Mouse (Mus musculus) limb, embryonic 11.5 days (tissue): ENCODE results near the gene Eif1. TPM values are rescaled to one million over a fixed set of nuclear protein-coding genes. Genes with fewer than 3 reads are reported as not detected.
"Not testable (repeated sequence)": the region's sequence is repeated elsewhere in the genome, so short reads cannot be mapped to it uniquely, and the experiment has no call there.

Experiments used
- ATAC-seq: fragments of 200-750 bp; cut with Nextera tagmentation; 2 replicates; pipeline ENCODE4 v1.8.0; 2017; ENCODE audit warnings: low read depth; ENCODE audit not compliant: insufficient number of reproducible peaks, low FRiP score, low TSS enrichment
- DNase-seq: peaks from one replicate; pipeline ENCODE4 v3.0.0-alpha.2; 2015; ENCODE audit warnings: low spot score
- H3K27ac ChIP-seq: fragments of 300-500 bp; sonication (generic); replicated peaks from 2 replicates; pipeline ENCODE4 v1.5.1; 2014; ENCODE audit warnings: low read depth, mild to moderate bottlenecking, low read length
- H3K27me3 ChIP-seq: fragments of 300-500 bp; sonication (generic); 2 replicates; pipeline ENCODE4 v1.6.1; 2014; ENCODE audit warnings: mild to moderate bottlenecking, low read length, mixed read lengths; ENCODE audit not compliant: control insufficient read depth, insufficient read depth
- H3K36me3 ChIP-seq: fragments of 300-500 bp; sonication (generic); 2 replicates; pipeline ENCODE4 v1.6.1; 2014; ENCODE audit warnings: mild to moderate bottlenecking, low read length, moderate library complexity, mixed read lengths; ENCODE audit not compliant: control insufficient read depth, insufficient read depth
- H3K4me1 ChIP-seq: fragments of 300-500 bp; sonication (generic); 2 replicates; pipeline ENCODE4 v1.6.1; 2014; ENCODE audit warnings: low read length, mixed read lengths; ENCODE audit not compliant: control insufficient read depth, insufficient read depth
- H3K4me2 ChIP-seq: fragments of 300-500 bp; sonication (generic); 2 replicates; pipeline ENCODE4 v1.6.1; 2014; ENCODE audit warnings: low read depth, mild to moderate bottlenecking, moderate library complexity; ENCODE audit not compliant: severe bottlenecking
- H3K4me3 ChIP-seq: fragments of 300-500 bp; sonication (generic); 2 replicates; pipeline ENCODE4 v1.5.1; 2014; ENCODE audit warnings: low read depth, low read length
- H3K9ac ChIP-seq: fragments of 300-500 bp; sonication (generic); 2 replicates; pipeline ENCODE4 v1.6.1; 2014; ENCODE audit warnings: mild to moderate bottlenecking, low read length
- H3K9me3 ChIP-seq: fragments of 300-500 bp; sonication (generic); 2 replicates; pipeline ENCODE4 v1.6.1; 2016; ENCODE audit warnings: low read length; ENCODE audit not compliant: control insufficient read depth
- WGBS: fragments of 180-500 bp; shearing (Covaris S2); extraction: QIAGEN DNeasy Blood & Tissue Kit; methylation state at CpG from one replicate; pipeline ENCODE4 v1.1.7; 2014; 5-methylcytosine and 5-hydroxymethylcytosine counted together
- polyA plus RNA-seq: library from polyadenylated mRNA; unstranded; fragments of >200 nt; fragmentation: Nextera tagmentation; extraction: Ambion mirVana; gene quantifications from 2 replicates; pipeline ENCODE4 v1.2.1, GENCODE M21; 2014

Gene Eif1
- polyA plus RNA-seq, 1 experiment from 2014 or later: 1,642 TPM

DNA sequence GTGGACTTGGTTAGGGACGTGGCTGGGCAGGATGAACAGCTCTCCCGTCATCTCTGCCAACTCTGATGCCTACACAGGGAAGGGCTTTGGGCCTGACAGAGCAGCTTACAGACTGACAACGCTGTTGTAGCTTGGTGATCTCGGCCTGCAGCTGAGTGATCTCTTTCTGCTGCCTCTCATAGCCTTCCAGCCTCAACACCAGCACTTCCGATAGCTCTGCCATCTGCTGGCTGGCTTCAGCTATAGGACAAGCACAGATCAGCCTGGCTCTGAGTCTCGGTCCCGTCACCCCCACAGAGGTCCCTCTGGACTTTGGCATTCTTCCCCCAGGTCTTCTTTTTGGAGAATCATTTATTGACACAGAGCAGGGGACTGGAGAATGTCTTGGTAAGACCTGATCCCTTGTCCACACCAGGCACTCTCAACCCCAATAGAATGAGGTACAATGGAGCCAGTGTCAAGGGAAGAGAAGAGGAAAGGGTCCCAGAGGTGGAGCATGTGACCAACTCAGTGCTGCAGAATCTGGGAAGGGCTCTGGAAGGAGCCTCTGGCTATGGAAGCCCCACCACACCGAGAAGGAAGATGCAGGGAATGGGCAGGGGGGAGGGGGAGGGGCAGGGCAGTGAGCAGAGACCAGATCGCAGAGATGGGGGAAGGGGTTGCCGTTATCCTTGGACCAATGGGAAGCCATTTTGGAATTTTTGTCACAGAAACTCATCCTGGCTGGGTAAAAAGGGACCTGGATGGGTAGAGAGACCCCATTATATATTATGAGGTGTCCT is 32.6 kb downstream of the Eif1 start:
- Histone ChIP-seq H3K9ac (no peak overlapping the region), H3K4me2 (no peak overlapping the region), H3K27me3 (peaks cover 42% of the 10 kb centered on the region), H3K9me3 (no peaks in the 10 kb centered on the region), H3K4me1 (peaks cover 3% of the 10 kb centered on the region), H3K36me3 (no peaks in the 10 kb centered on the region), H3K4me3 (no peak overlapping the region), H3K27ac (no peak overlapping the region)
- 26% methylated on average over 10 of the region's 10 CpGs for WGBS
- ATAC-seq (no peak), DNase-seq (peak; percentile 46)

DNA sequence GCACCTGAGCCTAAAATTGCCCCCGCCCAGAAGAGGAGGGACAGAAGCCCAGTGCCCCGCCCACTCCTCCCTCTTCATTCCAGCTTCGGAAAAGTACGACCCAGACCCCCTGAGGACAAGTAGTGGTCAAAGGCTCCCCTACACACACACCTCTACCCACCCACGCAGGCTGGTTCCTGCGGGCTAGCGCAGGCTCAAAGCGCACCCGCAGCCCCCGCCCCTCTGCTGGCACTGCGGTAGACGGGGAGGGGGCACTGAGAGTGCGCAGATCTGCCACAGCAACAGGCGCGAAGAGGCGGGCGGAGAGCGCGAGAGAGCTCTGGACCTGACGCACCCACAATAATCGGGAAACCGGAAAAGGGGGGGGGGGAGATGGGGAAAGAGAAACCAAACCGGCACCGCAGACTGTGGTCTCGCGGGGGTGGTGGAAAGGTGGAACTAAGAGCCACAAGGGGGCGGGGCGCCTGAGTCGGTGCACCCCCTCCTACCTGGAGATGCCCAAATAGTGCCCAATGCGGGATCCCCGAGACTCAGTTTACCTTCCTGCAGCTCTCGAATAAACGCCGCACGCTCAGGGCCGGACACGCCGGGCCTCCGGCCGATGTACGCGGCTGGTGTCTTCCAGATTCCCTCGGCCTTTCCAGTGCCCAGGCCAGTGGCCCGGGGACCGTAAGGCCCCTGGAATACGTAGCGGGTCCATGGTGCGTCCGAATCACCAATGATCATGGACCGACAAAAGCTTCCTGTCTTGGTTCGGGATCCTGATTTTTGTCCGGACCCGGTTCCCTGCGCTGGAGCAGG is 35.7 kb downstream of the Eif1 start:
- 2% methylated on average over 53 of the region's 54 CpGs for WGBS
- no peak overlapping the region for H3K9ac ChIP-seq
- no peak for ATAC-seq

DNA sequence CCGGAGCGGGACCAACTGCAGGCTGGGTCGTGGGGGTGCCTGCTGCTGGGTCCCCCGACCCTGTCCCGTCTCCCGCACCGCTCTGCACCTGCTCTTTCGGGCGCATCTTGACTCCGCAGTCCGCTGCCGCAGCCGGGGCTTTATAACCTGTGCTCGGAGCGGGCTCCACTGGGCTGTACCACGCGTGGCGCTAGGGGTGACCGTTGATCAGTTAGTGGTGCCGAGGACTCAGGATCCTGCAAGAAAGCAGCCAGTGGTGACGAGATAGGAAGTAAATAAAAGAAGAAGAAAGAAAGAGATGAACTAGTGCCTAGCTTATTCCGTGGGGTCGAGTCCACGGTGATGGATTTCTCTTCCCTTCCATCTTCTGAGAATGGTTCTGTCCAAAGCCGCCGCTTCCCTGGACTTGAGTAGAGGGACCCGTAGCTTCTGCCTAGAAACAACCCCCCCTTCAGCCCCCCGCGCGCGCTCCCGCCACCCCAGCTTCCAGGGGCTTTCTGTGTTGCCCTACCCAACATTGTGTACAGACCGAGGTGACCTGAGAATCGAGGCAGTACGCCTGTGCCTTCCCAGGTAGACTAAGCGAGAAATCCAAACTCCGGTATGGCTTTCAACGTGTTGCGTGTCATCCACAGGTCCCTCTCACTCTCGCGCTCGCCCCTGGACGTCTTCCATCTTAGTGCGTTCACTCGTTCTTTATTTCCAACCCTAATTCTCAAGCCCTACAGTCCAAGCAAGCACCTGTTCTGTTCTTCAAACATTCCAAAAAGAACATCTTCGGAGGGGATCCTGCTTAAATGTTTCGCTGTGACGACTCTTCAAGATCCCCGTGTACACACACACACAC is 36.5 kb downstream of the Eif1 start, which contains the start of gene Hap1:
Gene Hap1 (minus strand): TSS at position 157 of the 847 bp plus-strand sequence.
- WGBS: 2% methylated on average over 49 of the region's 49 CpGs
- ATAC-seq: no peak
- no peak within 1 kb of the TSS for H3K27ac ChIP-seq
- no peaks in the 10 kb centered on the region for H3K9me3 ChIP-seq
- H3K4me2 ChIP-seq: peak within 1 kb of the TSS; percentile 84
- H3K36me3 ChIP-seq: no peaks in the 10 kb centered on the region
- peak within 1 kb of the TSS; percentile 48 for H3K4me3 ChIP-seq
- peaks cover 60% of the 10 kb centered on the region for H3K27me3 ChIP-seq
- H3K9ac ChIP-seq: peak within 1 kb of the TSS; percentile 49; the same call in 1 of the 2 replicates
- peak; percentile 81 for DNase-seq
- peaks cover 3% of the 10 kb centered on the region for H3K4me1 ChIP-seq

More for the DNA sequence above, 35.7 kb downstream of the Eif1 start:
- Histone ChIP-seq H3K4me1 (peaks cover 3% of the 10 kb centered on the region), H3K9me3 (no peaks in the 10 kb centered on the region), H3K27me3 (peaks cover 58% of the 10 kb centered on the region), H3K4me3 (peak overlapping the region; percentile 48), H3K27ac (no peak overlapping the region), H3K36me3 (no peaks in the 10 kb centered on the region), H3K4me2 (peak overlapping the region; percentile 84)
- peak; percentile 48 for DNase-seq

DNA sequence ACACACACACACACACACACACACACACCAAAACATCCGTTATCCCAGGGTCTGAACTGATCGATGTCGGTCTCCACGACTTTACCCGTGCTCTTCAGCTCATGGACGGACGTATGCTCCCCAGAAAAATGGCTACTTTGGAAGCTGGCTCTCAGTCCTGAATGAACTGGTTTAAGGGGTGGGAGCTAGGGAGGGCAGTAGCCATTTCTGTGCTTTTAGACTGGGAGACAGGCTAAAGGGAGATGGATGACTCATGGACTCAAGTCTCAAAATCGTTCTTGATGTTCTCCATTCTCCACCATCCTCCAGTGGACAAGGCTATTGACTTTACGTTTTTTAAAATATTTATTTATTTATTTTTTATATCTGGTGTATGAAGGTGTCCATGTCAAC is 37.1 kb downstream of the Eif1 start:
- peaks cover 60% of the 10 kb centered on the region for H3K27me3 ChIP-seq
- H3K9ac ChIP-seq: no peak overlapping the region
- WGBS: 18% methylated on average over 9 of the region's 9 CpGs
- H3K27ac ChIP-seq: no peak overlapping the region
- H3K4me3 ChIP-seq: no peak overlapping the region
- no peak for ATAC-seq
- H3K36me3 ChIP-seq: no peaks in the 10 kb centered on the region
- no peak overlapping the region for H3K4me2 ChIP-seq
- no peak for DNase-seq
- no peaks in the 10 kb centered on the region for H3K9me3 ChIP-seq
- peaks cover 3% of the 10 kb centered on the region for H3K4me1 ChIP-seq

DNA sequence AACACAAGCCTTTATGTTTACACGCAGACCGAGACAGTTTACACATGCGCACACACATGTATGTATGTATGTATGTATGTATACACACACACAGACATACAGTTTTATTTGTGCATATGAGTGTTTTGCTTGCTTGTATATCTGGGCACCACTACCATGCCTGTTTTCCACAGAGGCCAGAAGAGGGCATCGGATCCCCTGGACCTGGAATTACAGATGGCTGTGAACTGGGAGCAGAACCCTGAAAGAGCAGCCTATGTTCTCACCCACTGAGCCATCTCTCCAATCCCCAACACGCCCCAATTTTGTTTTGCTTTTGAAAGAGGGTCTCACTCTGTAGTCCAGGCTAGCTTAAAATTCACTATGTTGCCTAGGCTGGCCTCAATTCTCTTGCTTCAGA is 37.7 kb downstream of the Eif1 start:
- Histone ChIP-seq H3K9me3 (no peaks in the 10 kb centered on the region), H3K4me3 (no peak overlapping the region), H3K36me3 (no peaks in the 10 kb centered on the region), H3K27ac (no peak overlapping the region), H3K4me2 (no peak overlapping the region), H3K27me3 (peaks cover 60% of the 10 kb centered on the region), H3K9ac (no peak overlapping the region), H3K4me1 (peaks cover 3% of the 10 kb centered on the region)
- DNase-seq (no peak), ATAC-seq (no peak)
- 51% methylated on average over 5 of the region's 5 CpGs for WGBS

DNA sequence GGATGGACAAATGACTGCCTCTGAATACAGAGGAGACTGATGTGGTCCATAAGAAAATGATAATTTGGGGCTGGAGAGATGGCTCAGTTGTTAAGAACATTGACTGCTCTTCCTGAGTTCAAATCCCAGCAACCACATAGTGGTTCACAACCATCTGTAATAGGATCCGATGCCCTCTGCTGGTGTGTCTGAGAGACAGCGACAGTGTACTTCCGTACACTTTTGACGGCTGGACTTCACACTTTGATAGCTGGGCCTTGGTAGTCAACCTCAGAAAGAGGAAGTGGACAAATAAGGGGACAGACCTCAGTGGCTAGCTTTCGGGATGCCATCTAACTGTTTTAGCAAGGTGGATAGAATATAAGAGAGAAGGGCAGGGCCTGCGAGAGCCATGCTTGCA is 40.5 kb downstream of the Eif1 start:
- ATAC-seq (no peak), DNase-seq (no peak)
- H3K4me1 ChIP-seq: peaks cover 1% of the 10 kb centered on the region
- WGBS: 81% methylated on average over 6 of the region's 6 CpGs
- H3K4me3 ChIP-seq: no peak overlapping the region
- no peak overlapping the region for H3K9ac ChIP-seq
- H3K27ac ChIP-seq: no peak overlapping the region
- H3K4me2 ChIP-seq: no peak overlapping the region
- H3K9me3 ChIP-seq: no peaks in the 10 kb centered on the region
- H3K36me3 ChIP-seq: no peaks in the 10 kb centered on the region
- peaks cover 35% of the 10 kb centered on the region for H3K27me3 ChIP-seq

DNA sequence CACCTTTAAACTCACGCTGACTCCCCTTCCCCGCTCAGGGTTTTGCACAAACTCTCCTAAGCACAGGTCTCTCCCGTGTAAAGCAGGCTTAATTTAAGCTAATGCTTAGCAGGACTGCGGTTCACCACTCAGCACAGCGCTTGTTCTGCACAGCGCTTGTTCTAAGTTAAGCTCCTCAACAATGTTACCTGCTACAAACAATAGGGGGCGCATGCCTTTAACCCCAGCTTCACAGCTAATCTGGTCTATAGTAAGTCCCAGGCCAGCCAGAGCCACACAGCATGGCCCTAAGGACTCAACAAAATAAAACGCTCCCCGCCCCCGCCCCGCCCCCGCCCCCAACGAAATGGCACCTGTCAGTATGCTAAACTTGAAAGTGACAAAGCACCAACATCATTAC is 41.4 kb downstream of the Eif1 start:
- DNase-seq, H3K27ac ChIP-seq, H3K9me3 ChIP-seq, H3K4me3 ChIP-seq, H3K4me1 ChIP-seq, H3K36me3 ChIP-seq, H3K9ac ChIP-seq, ATAC-seq, H3K4me2 ChIP-seq: not testable (repeated sequence)
- H3K27me3 ChIP-seq: peaks cover 26% of the 10 kb centered on the region
- no CpG with 5 or more reads among the region's 13 CpGs for WGBS
